Mouse (Mus musculus): ENCODE results near the gene Chrna9. TPM values are rescaled to one million over a fixed set of nuclear protein-coding genes. Genes with fewer than 3 reads are reported as not detected.

Gene Chrna9
- polyA plus RNA-seq, 1 experiment from 2014 or later: 0.10 TPM

DNA sequence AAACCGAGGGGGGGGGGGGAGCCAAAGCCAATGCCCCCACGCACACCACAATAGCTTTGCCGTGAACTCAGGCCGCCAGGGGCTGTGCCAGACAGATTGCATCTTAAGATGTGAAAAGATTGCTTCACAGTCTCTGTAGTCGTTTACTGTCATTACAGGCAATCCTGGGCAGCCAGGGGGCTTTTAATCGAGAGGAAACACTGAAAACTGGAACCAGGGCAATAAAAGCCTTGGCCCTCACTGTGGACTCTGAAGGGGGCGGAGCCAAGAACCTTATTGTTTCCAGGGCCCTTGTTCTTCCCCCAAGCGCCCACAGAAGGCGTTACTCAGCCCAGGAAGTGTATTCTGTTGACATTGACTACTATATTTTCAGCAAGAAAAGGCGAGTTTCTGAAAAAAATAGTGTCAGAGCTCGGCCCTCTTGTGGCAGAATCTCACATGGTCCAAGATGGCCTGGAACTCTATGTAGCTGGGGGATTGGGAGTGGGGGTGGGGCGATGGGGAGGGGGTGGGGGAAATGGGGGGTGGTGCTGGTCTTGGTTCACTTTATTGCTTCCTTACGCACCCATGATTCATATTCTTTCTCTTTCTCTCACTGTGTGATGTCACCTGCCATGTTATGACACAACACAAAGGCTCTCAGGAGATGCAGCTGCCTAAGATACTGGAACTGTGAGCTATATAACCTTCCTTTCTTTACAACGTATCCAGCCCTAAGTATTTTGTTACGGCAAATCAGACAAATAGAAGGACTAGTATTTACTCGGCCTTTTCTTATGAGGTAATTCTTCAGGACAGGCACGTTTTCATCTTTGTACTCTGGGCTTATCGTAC lies 16.2 kb downstream of the Chrna9 start:
- peak; percentile 75 for DNase-seq (ENCODE audit: low spot score)
- H3K27ac ChIP-seq (replicated peaks): peak overlapping the region; percentile 96
- H3K4me1 ChIP-seq: peaks cover 36% of the 10 kb centered on the region
- no peaks in the 10 kb centered on the region for H3K9me3 ChIP-seq (replicated peaks)
- H3K36me3 ChIP-seq: no peaks in the 10 kb centered on the region
- H3K27me3 ChIP-seq (ENCODE audit: low read depth, poor library complexity, severe bottlenecking): no peaks in the 10 kb centered on the region
- peak overlapping the region; percentile 38 for H3K4me3 ChIP-seq
- WGBS: 56% methylated on average over 18 of the region's 18 CpGs

DNA sequence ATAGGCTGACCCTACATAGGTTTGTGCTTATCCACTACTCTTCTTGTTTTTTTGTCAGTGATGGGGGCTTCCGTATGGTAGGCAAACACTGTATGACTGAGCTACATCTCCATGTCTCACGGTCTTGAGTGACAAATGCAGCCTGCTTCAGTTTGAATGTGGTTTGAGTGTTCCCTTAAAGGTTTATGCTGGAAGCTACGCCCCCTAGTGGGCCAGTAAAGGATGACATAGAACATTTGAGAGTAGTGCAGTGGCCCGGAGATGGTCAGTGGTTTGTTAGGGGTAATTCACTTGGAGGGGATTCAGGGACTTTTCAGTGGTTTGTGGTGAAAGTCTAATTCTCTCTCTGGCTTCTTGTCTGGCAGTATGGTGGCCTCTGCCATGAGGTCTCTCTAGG lies 16.8 kb downstream of the Chrna9 start:
- H3K4me1 ChIP-seq: peaks cover 38% of the 10 kb centered on the region
- 72% methylated on average over 4 of the region's 4 CpGs for WGBS
- H3K27me3 ChIP-seq (ENCODE audit: low read depth, poor library complexity, severe bottlenecking): no peaks in the 10 kb centered on the region
- peak; percentile 20 for DNase-seq (ENCODE audit: low spot score)
- H3K4me3 ChIP-seq: no peak overlapping the region
- no peaks in the 10 kb centered on the region for H3K9me3 ChIP-seq (replicated peaks)
- peak overlapping the region; percentile 96 for H3K27ac ChIP-seq (replicated peaks)
- no peaks in the 10 kb centered on the region for H3K36me3 ChIP-seq

DNA sequence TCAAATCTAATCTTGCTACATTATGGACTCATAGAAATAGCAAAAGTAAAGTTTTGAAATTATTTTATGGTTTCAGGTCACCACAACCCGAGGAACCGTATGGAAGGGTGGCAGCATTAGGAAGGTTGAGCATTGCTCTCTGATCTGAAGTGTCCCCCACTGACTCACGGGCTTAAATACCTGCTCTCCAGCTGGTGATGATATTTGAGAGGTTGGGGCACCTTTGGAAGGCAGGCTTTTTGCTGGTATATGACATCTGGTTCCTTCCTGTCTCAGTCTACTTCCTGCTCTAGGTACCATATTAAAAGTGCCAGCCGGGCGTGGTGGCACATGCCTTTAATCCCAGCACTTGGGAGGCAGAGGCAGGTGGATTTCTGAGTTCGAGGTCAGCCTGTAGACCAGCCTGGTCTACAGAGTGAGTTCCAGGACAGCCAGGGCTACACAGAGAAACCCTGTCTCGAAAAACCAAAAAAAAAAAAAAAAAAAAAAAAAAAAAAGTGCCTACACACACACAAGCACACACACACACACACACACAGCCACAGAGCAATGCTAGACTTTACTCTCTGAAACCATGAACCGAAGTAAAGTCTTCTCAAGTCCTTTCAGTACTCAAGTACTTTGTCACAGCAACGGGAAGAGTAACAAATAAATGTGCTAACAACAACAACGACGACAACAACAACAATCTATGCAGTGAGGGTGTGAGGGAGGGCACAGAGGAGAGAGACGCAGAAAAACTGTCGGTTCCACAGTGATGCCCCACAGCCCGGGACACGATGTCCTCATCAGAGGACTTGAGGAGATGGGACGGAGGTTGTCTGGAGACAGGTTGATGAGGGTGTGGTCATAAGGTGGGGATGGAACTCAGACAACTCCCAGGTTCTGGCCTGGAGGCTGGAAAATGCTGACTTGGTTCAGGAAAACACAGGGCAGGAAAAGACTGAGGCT lies 19.7 kb downstream of the Chrna9 start:
- no peaks in the 10 kb centered on the region for H3K27me3 ChIP-seq (ENCODE audit: low read depth, poor library complexity, severe bottlenecking)
- peaks cover 35% of the 10 kb centered on the region for H3K4me1 ChIP-seq
- no peak overlapping the region for H3K4me3 ChIP-seq
- peak overlapping the region; percentile 75 for H3K27ac ChIP-seq (replicated peaks)
- no peaks in the 10 kb centered on the region for H3K9me3 ChIP-seq (replicated peaks)
- no peak for DNase-seq (ENCODE audit: low spot score)
- WGBS: 93% methylated on average over 15 of the region's 16 CpGs
- no peaks in the 10 kb centered on the region for H3K36me3 ChIP-seq

DNA sequence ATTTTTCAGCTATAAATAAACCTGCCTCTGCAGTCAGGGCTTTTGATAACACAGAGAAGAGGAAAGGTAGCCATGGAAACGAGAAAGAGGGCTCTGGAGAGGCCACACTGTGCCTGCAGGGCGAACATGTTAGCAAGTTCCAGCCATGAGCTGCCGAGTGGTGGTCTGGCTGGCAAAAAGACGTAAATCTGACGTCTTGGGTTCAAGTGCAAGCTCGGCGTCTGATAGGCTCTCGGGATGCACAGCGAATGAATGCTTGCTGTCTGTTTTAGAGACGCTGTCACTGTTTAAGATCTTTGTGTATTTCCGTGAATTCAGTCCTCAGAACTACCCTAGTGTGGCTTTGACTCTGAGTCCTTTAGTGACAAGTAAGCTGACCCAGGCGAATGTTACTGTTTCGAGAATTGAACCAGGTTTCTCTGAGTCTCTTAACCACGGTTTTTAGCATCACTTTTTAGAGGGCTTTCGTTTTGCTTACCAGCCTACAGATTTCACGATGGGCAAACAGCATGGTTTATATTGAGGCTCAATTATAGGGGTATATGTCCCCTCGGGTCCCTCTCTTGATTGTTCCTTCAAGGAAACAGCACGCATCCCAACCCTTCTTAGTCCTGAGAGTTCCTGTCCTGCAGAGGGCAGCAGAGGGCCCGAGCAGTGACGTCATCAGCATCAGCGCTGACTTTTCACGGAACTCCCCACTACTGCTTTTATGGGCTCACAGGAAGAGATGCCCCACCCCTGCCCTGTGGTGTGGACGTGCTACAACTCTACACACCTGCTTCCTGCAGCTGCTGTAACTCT lies 20.8 kb downstream of the Chrna9 start:
- Histone ChIP-seq H3K4me1 (peaks cover 25% of the 10 kb centered on the region), H3K36me3 (no peaks in the 10 kb centered on the region), H3K4me3 (peak overlapping the region; percentile 47), H3K27me3 (ENCODE audit: low read depth, poor library complexity, severe bottlenecking) (no peaks in the 10 kb centered on the region), H3K9me3 (replicated peaks) (no peaks in the 10 kb centered on the region), H3K27ac (replicated peaks) (peak overlapping the region; percentile 75)
- 48% methylated on average over 23 of the region's 23 CpGs for WGBS
- peak; percentile 82 for DNase-seq (ENCODE audit: low spot score)

DNA sequence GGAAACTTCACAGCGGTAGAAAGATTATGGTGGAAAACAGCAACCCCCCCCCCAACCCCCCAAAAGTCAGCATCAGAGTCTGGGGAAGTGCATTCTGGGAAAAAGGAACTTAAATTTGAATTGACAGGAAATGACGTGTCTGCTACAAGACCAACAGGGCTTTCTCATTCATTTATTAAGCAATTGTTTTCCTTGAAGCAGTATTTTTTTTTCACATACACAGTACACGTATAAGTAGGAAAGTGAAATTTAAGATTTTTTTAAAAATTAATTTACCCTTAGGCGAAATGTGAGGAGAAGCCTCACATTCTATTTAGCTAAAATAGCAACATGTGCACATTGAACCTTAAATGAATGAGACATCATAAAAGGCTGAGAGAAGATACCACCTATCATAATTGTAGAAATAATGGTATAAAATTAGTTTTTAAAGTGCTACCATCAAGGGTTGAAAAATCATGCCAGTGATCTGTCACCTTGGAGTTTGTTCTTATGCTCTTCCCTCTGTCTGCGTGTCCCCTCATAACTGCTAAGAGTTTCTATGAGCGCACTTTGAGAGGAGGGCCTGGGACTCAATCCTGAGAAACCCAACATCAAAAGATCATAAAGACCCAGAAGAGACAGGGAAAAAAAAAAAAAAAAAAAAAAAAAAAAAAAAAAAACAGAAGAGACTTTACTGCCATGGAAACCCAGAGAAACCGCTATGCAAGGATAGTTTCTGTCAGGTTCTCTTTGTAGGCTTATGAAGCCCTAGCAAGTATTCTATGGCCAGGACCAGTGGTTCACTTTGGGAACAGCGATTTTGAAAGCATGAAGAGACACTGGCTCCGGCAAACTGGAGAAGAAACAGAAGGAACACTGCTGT lies 21.7 kb downstream of the Chrna9 start:
- peak overlapping the region; percentile 47 for H3K4me3 ChIP-seq
- H3K27me3 ChIP-seq (ENCODE audit: low read depth, poor library complexity, severe bottlenecking): no peaks in the 10 kb centered on the region
- WGBS: 79% methylated on average over 9 of the region's 9 CpGs
- peaks cover 17% of the 10 kb centered on the region for H3K4me1 ChIP-seq
- no peak for DNase-seq (ENCODE audit: low spot score)
- no peaks in the 10 kb centered on the region for H3K9me3 ChIP-seq (replicated peaks)
- peak overlapping the region; percentile 75 for H3K27ac ChIP-seq (replicated peaks)
- no peaks in the 10 kb centered on the region for H3K36me3 ChIP-seq

DNA sequence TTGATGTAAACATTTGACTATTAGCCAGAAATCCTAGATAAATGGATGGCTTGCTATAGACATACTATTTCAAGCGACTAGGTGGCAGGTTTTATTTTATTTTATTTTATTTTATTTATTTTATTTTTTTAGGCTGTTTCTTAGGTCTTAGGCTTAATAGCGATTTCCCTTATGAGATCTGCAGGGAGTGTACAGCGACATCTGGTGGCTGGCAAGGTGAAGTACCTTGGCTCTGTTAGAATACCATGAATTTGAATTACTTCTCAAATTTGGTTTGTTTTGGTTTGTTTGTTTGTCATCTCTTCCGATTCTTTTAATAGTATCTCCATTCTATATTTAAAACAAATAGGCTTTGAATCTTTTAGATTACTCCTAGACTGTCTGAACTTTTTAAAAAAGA lies 23.9 kb downstream of the Chrna9 start:
- whole genome bisulfite sequencing: 6% methylated on average over 4 of the region's 4 CpGs
- H3K27me3 ChIP-seq (ENCODE audit: low read depth, poor library complexity, severe bottlenecking): no peaks in the 10 kb centered on the region
- H3K27ac ChIP-seq (replicated peaks): no peak overlapping the region
- no peaks in the 10 kb centered on the region for H3K36me3 ChIP-seq
- H3K9me3 ChIP-seq (replicated peaks): no peaks in the 10 kb centered on the region
- no peak overlapping the region for H3K4me3 ChIP-seq
- peaks cover 13% of the 10 kb centered on the region for H3K4me1 ChIP-seq
- DNase-seq (ENCODE audit: low spot score): peak; percentile 33

DNA sequence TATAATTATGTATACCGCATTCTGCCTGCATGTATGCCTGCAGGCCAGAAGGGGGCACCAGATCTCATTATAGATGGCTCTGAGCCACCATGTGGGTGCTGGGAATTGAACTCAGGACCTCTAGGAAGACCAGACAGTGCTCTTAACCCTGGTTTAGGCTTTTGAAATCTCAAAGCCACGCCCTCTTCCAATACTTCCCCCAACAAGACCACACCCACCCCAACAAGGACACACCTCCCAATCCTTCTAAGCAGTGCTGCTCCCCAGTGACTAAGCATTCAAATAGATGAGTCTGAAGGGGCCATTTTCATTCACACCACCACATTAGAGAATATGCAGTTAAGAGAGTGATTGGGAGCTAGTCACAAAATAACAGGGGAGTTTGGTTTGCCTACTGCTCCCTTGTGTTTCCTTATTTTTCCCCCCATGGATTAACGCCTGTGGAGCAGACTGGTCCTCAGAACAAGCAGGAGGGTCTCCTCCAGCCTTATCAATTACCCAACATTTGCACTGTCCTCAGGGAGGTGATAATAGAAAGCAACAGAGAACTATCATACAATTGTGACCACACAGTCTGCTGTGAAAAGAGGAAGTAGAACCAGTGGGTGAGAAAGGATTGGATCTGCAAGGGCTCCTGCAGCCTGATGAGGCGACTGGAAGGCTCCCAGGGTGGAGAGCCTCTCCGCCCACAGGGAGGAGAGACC lies 25.3 kb downstream of the Chrna9 start:
- Histone ChIP-seq H3K4me1 (peaks cover 10% of the 10 kb centered on the region), H3K9me3 (replicated peaks) (no peaks in the 10 kb centered on the region), H3K27me3 (ENCODE audit: low read depth, poor library complexity, severe bottlenecking) (no peaks in the 10 kb centered on the region), H3K27ac (replicated peaks) (no peak overlapping the region), H3K4me3 (no peak overlapping the region), H3K36me3 (no peaks in the 10 kb centered on the region)
- DNase-seq (ENCODE audit: low spot score): no peak
- 78% methylated on average over 5 of the region's 5 CpGs for WGBS

DNA sequence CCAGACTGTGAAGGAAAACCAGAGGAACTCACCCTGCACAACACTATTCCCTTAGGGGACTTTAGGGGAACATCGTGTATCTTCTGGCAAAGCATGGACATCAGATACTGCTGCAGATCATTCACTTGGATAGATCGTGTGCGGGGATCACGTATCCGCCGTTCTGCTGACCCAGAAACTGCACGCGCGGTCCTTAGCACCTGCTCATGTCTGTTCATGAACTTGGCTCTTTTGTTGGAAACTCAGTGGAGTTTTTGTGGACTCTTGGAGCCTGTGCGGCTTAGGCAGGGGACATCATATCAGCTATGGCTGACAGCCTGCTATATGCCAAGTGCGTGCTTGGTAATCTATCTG lies 25.9 kb downstream of the Chrna9 start:
- 91% methylated on average over 11 of the region's 11 CpGs for WGBS
- DNase-seq (ENCODE audit: low spot score): no peak
- H3K4me1 ChIP-seq: peaks cover 5% of the 10 kb centered on the region; the same call in 1 of the 2 replicates
- H3K4me3 ChIP-seq: no peak overlapping the region
- no peaks in the 10 kb centered on the region for H3K36me3 ChIP-seq
- no peaks in the 10 kb centered on the region for H3K9me3 ChIP-seq (replicated peaks)
- H3K27ac ChIP-seq (replicated peaks): no peak overlapping the region
- H3K27me3 ChIP-seq (ENCODE audit: low read depth, poor library complexity, severe bottlenecking): no peaks in the 10 kb centered on the region

DNA sequence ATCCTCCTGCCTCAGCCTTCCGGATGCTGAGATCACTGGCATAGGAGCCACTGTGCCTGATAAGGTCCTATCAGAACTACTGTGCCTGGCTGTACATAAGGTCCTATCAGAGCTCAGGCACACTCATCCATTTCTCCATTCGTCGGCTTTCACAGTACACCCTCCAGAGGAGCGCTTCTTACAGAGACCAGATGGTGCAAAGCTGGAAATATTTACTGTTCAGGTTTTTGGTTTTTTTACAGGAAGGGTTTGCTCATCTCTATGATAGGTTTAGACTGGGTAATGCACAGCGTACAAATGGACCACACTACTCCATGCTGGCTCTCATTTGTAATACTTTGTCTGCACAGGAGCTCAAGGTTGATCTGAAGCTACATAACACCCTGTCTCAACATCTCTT lies 28.6 kb downstream of the Chrna9 start:
- H3K9me3 ChIP-seq (replicated peaks): no peaks in the 10 kb centered on the region
- no peak overlapping the region for H3K27ac ChIP-seq (replicated peaks)
- H3K4me3 ChIP-seq: no peak overlapping the region
- H3K27me3 ChIP-seq (ENCODE audit: low read depth, poor library complexity, severe bottlenecking): no peaks in the 10 kb centered on the region
- no peak for DNase-seq (ENCODE audit: low spot score)
- no peaks in the 10 kb centered on the region for H3K36me3 ChIP-seq
- H3K4me1 ChIP-seq: no peaks in the 10 kb centered on the region
- WGBS: 93% methylated on average over 5 of the region's 5 CpGs

DNA sequence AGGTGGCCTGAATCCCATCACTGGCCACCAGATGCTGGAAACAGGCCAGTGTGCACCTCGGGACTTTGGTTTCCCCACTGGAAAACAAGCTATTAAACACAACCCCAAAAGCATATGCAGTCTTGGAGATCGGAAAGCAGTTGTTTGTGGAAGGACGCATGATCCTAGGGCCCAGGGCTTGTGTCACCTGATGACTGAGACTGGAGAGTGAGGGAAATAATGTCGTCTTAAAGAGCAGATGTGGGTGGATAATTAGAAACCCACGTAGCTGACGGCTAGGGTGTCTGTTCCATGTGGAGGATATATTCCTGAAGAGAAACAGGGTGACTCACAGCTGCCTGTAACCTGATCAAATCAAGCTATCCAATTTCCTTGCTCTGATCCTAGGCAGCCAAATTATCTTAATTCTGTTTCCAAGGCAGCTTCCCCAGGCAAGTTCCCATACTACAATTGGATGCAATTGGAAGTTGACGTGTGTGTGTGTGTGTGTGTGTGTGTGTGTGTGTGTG lies 31.1 kb downstream of the Chrna9 start:
- Histone ChIP-seq H3K27ac (replicated peaks) (no peak overlapping the region), H3K4me1 (no peaks in the 10 kb centered on the region), H3K27me3 (ENCODE audit: low read depth, poor library complexity, severe bottlenecking) (no peaks in the 10 kb centered on the region), H3K36me3 (no peaks in the 10 kb centered on the region), H3K9me3 (replicated peaks) (no peaks in the 10 kb centered on the region), H3K4me3 (no peak overlapping the region)
- no peak for DNase-seq (ENCODE audit: low spot score)
- WGBS: 80% methylated on average over 7 of the region's 7 CpGs

DNA sequence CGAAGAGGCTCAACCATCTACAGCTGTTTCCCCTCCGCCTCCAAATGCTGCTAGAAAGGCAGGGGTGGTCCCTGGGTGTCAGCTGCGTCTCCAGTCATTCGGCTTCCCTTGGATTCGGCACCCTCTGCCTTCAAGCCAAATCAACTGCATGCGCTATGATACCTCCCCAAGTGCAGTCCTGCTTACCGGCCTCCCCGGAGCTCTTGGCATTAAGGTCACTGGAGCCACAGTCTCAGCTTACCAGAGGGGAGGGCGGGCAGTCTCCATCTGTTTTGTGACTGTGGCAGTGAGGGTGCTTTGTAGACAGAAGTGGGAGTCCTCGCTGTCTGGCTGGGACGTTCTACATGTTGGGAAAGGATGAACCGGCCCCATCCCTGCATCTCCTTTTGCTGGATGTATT lies 32.4 kb downstream of the Chrna9 start:
- 70% methylated on average over 12 of the region's 12 CpGs for WGBS

More for the DNA sequence above, 32.4 kb downstream of the Chrna9 start:
- Histone ChIP-seq H3K27me3 (ENCODE audit: low read depth, poor library complexity, severe bottlenecking) (no peaks in the 10 kb centered on the region), H3K4me1 (no peaks in the 10 kb centered on the region), H3K9me3 (replicated peaks) (no peaks in the 10 kb centered on the region), H3K36me3 (no peaks in the 10 kb centered on the region), H3K27ac (replicated peaks) (no peak overlapping the region), H3K4me3 (no peak overlapping the region)
- no peak for DNase-seq (ENCODE audit: low spot score)
